Mouse (Mus musculus): ENCODE results near the gene Gm11492.

- TF ChIP-seq CTCF (IDR thresholded peaks at IDR 0.05; ENCODE audit: low read depth, low read length) (no peak), POLR2A (IDR thresholded peaks at IDR 0.05; ENCODE audit: insufficient read depth, low read length) (no peak), EP300 (IDR thresholded peaks at IDR 0.05; ENCODE audit: insufficient read depth, low read depth, low read length) (no peak)
Observed at GRCm38 (mm10) chr11:87579713-87580112, 13.3 kb downstream of the Gm11492 start.
